In the genomic region with DNA sequence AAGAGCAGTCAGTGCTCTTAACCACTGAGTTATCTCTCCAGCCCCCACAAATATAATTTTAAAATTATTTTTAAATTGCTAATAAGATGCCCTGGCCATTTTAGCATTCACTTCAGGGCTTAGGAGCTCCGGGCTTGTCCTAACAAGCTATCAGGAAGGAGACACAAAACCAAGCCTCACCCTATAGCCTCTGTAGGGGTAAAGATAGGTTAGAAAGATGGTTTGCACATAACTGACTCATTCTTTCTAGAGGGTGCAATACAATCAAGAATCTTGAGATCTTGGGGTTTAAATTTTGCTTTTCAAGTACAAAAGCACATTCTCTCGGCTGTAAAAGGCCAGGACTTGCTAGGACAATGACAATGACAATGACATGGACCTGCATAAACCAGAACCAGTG, we compare ENCODE assay signal across 24 mouse cellular contexts. TPM values are rescaled to one million over a fixed set of nuclear protein-coding genes. Genes with fewer than 3 reads are reported as not detected.
DNase-seq lines count a peak whose midpoint lies in the region; ATAC-seq and TF ChIP-seq lines count a peak whose summit lies in the region.
"Had no signal": no experiment of that assay in that cellular context is flagged by ENCODE, and none has a peak within 500 bp of the region (broad histone marks: within the 10 kb centered on the region; RNA-seq: fewer than 3 reads in every experiment).

No protein-coding gene starts in this region.

- intact Hi-C loops in heart, postnatal 25 days (cut with DNase I) = no loop called here

- peak overlapping the region; percentile 90; the same call in 1 of the 2 replicates for H3K27ac ChIP-seq in heart, embryonic 11.5 days (ENCODE audit: low read depth, low read length)
- H3K27ac ChIP-seq in MEL (ENCODE audit: control insufficient read depth, low read depth, low read length) = peak overlapping the region; percentile 96
- H3K27ac ChIP-seq in liver, embryonic 13.5 days = peak overlapping the region; percentile 99
- peak overlapping the region; percentile 37; the same call in 1 of the 2 replicates for H3K27ac ChIP-seq in stomach, embryonic 15.5 days
- H3K27ac ChIP-seq: forebrain, embryonic 13.5 days; hindbrain, embryonic 14.5 days; limb, embryonic 13.5 days; midbrain, embryonic 13.5 days; neural tube, embryonic 13.5 days had no signal

- peaks cover 33% of the 10 kb centered on the region for H3K4me1 ChIP-seq in heart, embryonic 11.5 days (ENCODE audit: control insufficient read depth, insufficient read depth, low read length)
- peaks cover 33 to 49% of the 10 kb centered on the region in 2 experiments for H3K4me1 ChIP-seq in MEL (ENCODE audit: control insufficient read depth in 1 of 2, insufficient read depth in 2 of 2, low read length in 2 of 2)
- peaks cover 96% of the 10 kb centered on the region for H3K4me1 ChIP-seq in liver, embryonic 13.5 days (replicated peaks)
- H3K4me1 ChIP-seq in stomach, embryonic 15.5 days = 0 out of 2 replicates have a peak, but pooled peaks cover 6% of the 10 kb centered on the region
- H3K4me1 ChIP-seq: forebrain, embryonic 13.5 days; limb, embryonic 13.5 days; midbrain, embryonic 13.5 days; neural tube, embryonic 13.5 days had no signal

- H3K4me3 ChIP-seq in heart, embryonic 11.5 days (ENCODE audit: low read depth, low read length) = no peak overlapping the region
- H3K4me3 ChIP-seq in MEL (ENCODE audit: control insufficient read depth in 1 of 2, insufficient read depth in 1 of 2, low read depth in 2 of 2, low read length in 2 of 2) = no peak overlapping the region; a peak in 1 of 4 replicates
- H3K4me3 ChIP-seq in liver, embryonic 13.5 days (replicated peaks) = peak overlapping the region; percentile 35
- no peak overlapping the region for H3K4me3 ChIP-seq in stomach, embryonic 15.5 days (replicated peaks)
- H3K4me3 ChIP-seq: forebrain, embryonic 13.5 days; heart, embryonic 15.5 days; limb, embryonic 13.5 days; midbrain, embryonic 13.5 days; neural tube, embryonic 13.5 days had no signal

- no peak for TF ChIP-seq POLR2A in MEL (IDR thresholded peaks at IDR 0.05; ENCODE audit: control insufficient read depth in 1 of 2, insufficient read depth in 1 of 2, low read depth in 1 of 2, low read length in 2 of 2, poor library complexity in 1 of 2)

- H3K9me3 ChIP-seq in heart, embryonic 11.5 days (replicated peaks; ENCODE audit: control insufficient read depth, low read length) = no peaks in the 10 kb centered on the region
- no peaks in the 10 kb centered on the region for H3K9me3 ChIP-seq in MEL (replicated peaks; ENCODE audit: insufficient read depth, low read length)
- H3K9me3 ChIP-seq in liver, embryonic 13.5 days (replicated peaks) = no peaks in the 10 kb centered on the region
- H3K9me3 ChIP-seq in stomach, embryonic 15.5 days = no peaks in the 10 kb centered on the region
- H3K9me3 ChIP-seq: forebrain, embryonic 13.5 days; heart, embryonic 15.5 days; limb, embryonic 13.5 days; midbrain, embryonic 13.5 days; neural tube, embryonic 13.5 days had no signal

- no peak for DNase-seq in heart, postnatal 25 days (ENCODE audit: low spot score)
- peak; percentile 53 for DNase-seq in MEL (ENCODE audit: low read depth, low spot score)
- no peak for DNase-seq in liver, embryonic 13.5 days
- DNase-seq in cerebellum, postnatal 14 days = no peak
- DNase-seq in B cell, adult 2 months = no peak
- DNase-seq: adrenal gland, postnatal 25 days; cerebellum, adult 18-20 months; cerebellum, postnatal 10 days; gastrocnemius, postnatal 14 days; heart, adult 11 months; kidney, adult 11 months; kidney, postnatal 14 days; layer of hippocampus, adult 9-11 months; lung, adult 2 months; lung, postnatal 10 days; thymus, adult 18-20 months had no signal

- no peak for TF ChIP-seq CTCF in MEL (IDR thresholded peaks at IDR 0.05 in 2 of 3, conservative IDR thresholded peaks at IDR 0.05 in 1 of 3; ENCODE audit: control insufficient read depth in 1 of 3, insufficient read depth in 1 of 3, low read depth in 2 of 3, low read length in 3 of 3, poor library complexity in 1 of 3, severe bottlenecking in 1 of 3)

- H3K79me2 ChIP-seq in MEL (ENCODE audit: control insufficient read depth, insufficient read depth, low read length, poor library complexity) = no peaks in the 10 kb centered on the region; the same call in 1 of the 2 replicates

- no peaks in the 10 kb centered on the region for H3K27me3 ChIP-seq in heart, embryonic 11.5 days (ENCODE audit: control insufficient read depth, insufficient read depth, low read length)
- no peaks in the 10 kb centered on the region for H3K27me3 ChIP-seq in MEL (ENCODE audit: control insufficient read depth in 1 of 2, insufficient read depth in 2 of 2, low read length in 2 of 2)
- H3K27me3 ChIP-seq in liver, embryonic 13.5 days = no peaks in the 10 kb centered on the region
- H3K27me3 ChIP-seq in stomach, embryonic 15.5 days (replicated peaks) = no peaks in the 10 kb centered on the region
- H3K27me3 ChIP-seq: forebrain, embryonic 13.5 days; heart, embryonic 15.5 days; limb, embryonic 13.5 days; midbrain, embryonic 13.5 days; neural tube, embryonic 13.5 days had no signal

- no peak for ATAC-seq in heart, embryonic 11.5 days (replicated peaks; ENCODE audit: insufficient number of reproducible peaks, low FRiP score, low TSS enrichment)
- peak; percentile 20; the same call in 1 of the 2 replicates for ATAC-seq in liver, embryonic 13.5 days (ENCODE audit: low read depth)
- ATAC-seq in stomach, embryonic 15.5 days (ENCODE audit: insufficient read depth, low FRiP score, low read depth) = no peak
- ATAC-seq: forebrain, embryonic 13.5 days; midbrain, embryonic 13.5 days had no signal

- TF ChIP-seq EP300 in MEL (IDR thresholded peaks at IDR 0.05; ENCODE audit: low read depth in 1 of 2, low read length in 2 of 2) = peak; percentile 69 to 78

- 75% methylated on average over 2 of the region's 2 CpGs for WGBS in heart, embryonic 11.5 days (ENCODE audit: insufficient replicate concordance)
- WGBS in liver, embryonic 13.5 days (ENCODE audit: insufficient replicate concordance) = 37% methylated on average over 2 of the region's 2 CpGs
- 81% methylated on average over 2 of the region's 2 CpGs for WGBS in stomach, embryonic 15.5 days

- no peak overlapping the region for H3K9ac ChIP-seq in heart, embryonic 11.5 days (ENCODE audit: low read depth, low read length)
- H3K9ac ChIP-seq in MEL (ENCODE audit: control insufficient read depth, low read depth, low read length, poor library complexity, severe bottlenecking) = peak overlapping the region; percentile 51
- H3K9ac ChIP-seq in liver, embryonic 13.5 days = peak overlapping the region; percentile 75
- no peak overlapping the region for H3K9ac ChIP-seq in stomach, embryonic 15.5 days
- H3K9ac ChIP-seq: forebrain, embryonic 13.5 days; heart, embryonic 15.5 days; hindbrain, embryonic 14.5 days; limb, embryonic 13.5 days; midbrain, embryonic 13.5 days; neural tube, embryonic 13.5 days had no signal

- no peaks in the 10 kb centered on the region for H3K36me3 ChIP-seq in heart, embryonic 11.5 days (ENCODE audit: control insufficient read depth, insufficient read depth, low read length)
- H3K36me3 ChIP-seq in MEL (ENCODE audit: control insufficient read depth in 1 of 2, insufficient read depth in 2 of 2, low read length in 2 of 2) = peaks cover 1 to 51% of the 10 kb centered on the region in 2 experiments
- H3K36me3 ChIP-seq in liver, embryonic 13.5 days = peaks cover 68% of the 10 kb centered on the region
- H3K36me3 ChIP-seq in stomach, embryonic 15.5 days = peaks cover 7% of the 10 kb centered on the region; the same call in 1 of the 2 replicates
- H3K36me3 ChIP-seq: heart, embryonic 15.5 days had no signal

- no peak overlapping the region for H3K4me2 ChIP-seq in heart, embryonic 11.5 days
- H3K4me2 ChIP-seq in liver, embryonic 13.5 days = peak overlapping the region; percentile 66
- H3K4me2 ChIP-seq in stomach, embryonic 15.5 days = no peak overlapping the region
- H3K4me2 ChIP-seq: forebrain, embryonic 13.5 days; heart, embryonic 15.5 days; hindbrain, embryonic 14.5 days; limb, embryonic 13.5 days; midbrain, embryonic 13.5 days; neural tube, embryonic 13.5 days had no signal

- TF ChIP-seq RAD21 in MEL (IDR thresholded peaks at IDR 0.05; ENCODE audit: low read depth, low read length) = no peak

TF ChIP-seq in MEL, 35 proteins besides CTCF, POLR2A, EP300 and RAD21:
- 0 out of 2 replicates have a peak, but pooled peaks have one; percentile 30 for TF ChIP-seq TBP (IDR thresholded peaks at IDR 0.05; ENCODE audit: low read depth, low read length)
- TF ChIP-seq BHLHE40 (IDR thresholded peaks at IDR 0.05; ENCODE audit: borderline replicate concordance, low read depth, low read length) = no peak
- no peak for TF ChIP-seq ZMIZ1 (IDR thresholded peaks at IDR 0.05; ENCODE audit: low read depth, low read length)
- peak; percentile 44; the same call in 1 of the 2 replicates for TF ChIP-seq GATA1 (IDR thresholded peaks at IDR 0.05; ENCODE audit: low read depth, low read length)
- TF ChIP-seq SIN3A (IDR thresholded peaks at IDR 0.05; ENCODE audit: low read length) = 0 out of 2 replicates have a peak, but pooled peaks have one; percentile 9
- TF ChIP-seq MYB (IDR thresholded peaks at IDR 0.05; ENCODE audit: low read depth, low read length) = 0 out of 2 replicates have a peak, but pooled peaks have one; percentile 42
- TF ChIP-seq E2F4 (IDR thresholded peaks at IDR 0.05; ENCODE audit: borderline replicate concordance, low read depth, low read length) = no peak
- peak; percentile 36 for TF ChIP-seq TAL1 (IDR thresholded peaks at IDR 0.05; ENCODE audit: low read length)
- TF ChIP-seq HCFC1 (IDR thresholded peaks at IDR 0.05; ENCODE audit: low read depth, low read length) = no peak

RNA-seq across cellular contexts. Expression of a gene that starts 21.6 kb away (rescaled TPM):
- polyA plus RNA-seq in heart, embryonic 11.5 days (2014; fragmentation: Nextera tagmentation; extraction: Ambion mirVana) = 6.3 and 6.7 TPM in 2 replicates
- 10 to 100 TPM; 10.4 to 13.5 TPM for total RNA-seq in heart, postnatal 25 days (2021)
- 6.5 and 7.1 TPM in 2 replicates for total RNA-seq in MEL (2012; rRNA removed)
- polyA plus RNA-seq in MEL (2012; ENCODE audit: insufficient read depth in 1 of 2, insufficient read length in 2 of 2, low read depth in 1 of 2, low replicate concordance in 2 of 2, missing spikeins in 1 of 2) = 10 to 100 TPM in 1 of 2 experiments, not detected in 1; 12.6 TPM
- polyA plus RNA-seq in liver, embryonic 13.5 days (2015; fragmentation: Nextera tagmentation; extraction: Ambion mirVana) = 6.5 and 8.2 TPM in 2 replicates
- 17.1 and 17.8 TPM in 2 replicates for polyA plus RNA-seq in stomach, embryonic 15.5 days (2015; fragmentation: Nextera tagmentation; extraction: Ambion mirVana)

Comparison
In these comparisons a context has a peak if more than half of its experiments do, and no peak if none do; other contexts are left out.
1. H3K27ac ChIP-seq: peak in every context shown above with its lines; median percentile 99 in liver, embryonic 13.5 days; 96 in MEL; 90 in heart, embryonic 11.5 days; 37 in stomach, embryonic 15.5 days.
2. H3K9ac ChIP-seq: peak in MEL (single experiment) and liver, embryonic 13.5 days (single experiment); none in heart, embryonic 11.5 days (single experiment) and stomach, embryonic 15.5 days (single experiment).